Mouse (Mus musculus) cortical plate, adult 2 months (tissue): ENCODE measurements around the gene Tmem132b.

Experiments used
- CTCF ChIP-seq: fragments of 200-500 bp; IDR thresholded peaks from 2 replicates; pipeline ENCODE4 v1.5.1; 2011; ENCODE audit warnings: mild to moderate bottlenecking, control low read depth, low read length; ENCODE audit not compliant: insufficient read depth; ENCODE audit errors: extremely low read depth
- POLR2A ChIP-seq: fragments of 200-500 bp; IDR thresholded peaks from 2 replicates; pipeline ENCODE4 v1.6.1; 2011; ENCODE audit warnings: mild to moderate bottlenecking, low read length, control low read depth; ENCODE audit not compliant: insufficient read depth; ENCODE audit errors: extremely low read depth

DNA sequence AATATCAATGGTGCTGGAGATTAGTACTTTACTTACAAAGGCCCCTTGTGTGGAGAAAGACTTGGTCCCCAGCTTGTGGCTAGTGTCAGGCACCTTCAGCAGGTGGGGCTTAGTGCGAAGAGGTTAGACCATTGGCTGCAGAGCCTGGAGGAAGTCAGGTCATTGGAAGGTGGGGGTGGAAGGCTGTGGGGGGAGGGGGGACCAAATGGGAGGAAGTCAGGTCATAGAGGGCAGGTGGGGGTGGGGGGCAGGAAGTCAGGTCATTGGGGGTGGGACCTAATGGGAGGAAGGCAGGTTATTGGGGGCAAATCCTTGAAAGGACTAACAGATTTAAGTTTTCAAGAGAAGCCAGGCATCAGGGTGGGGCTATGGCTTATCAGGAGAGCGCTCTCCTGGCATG is 44.3 kb downstream of the Tmem132b start:
- no peak for TF ChIP-seq CTCF
- no peak for TF ChIP-seq POLR2A
